Mouse (Mus musculus) lung, adult 2 months (tissue): ENCODE data around the gene Polr2h. TPM values are rescaled to one million over a fixed set of nuclear protein-coding genes. Genes with fewer than 3 reads are reported as not detected.

Source experiments
- DNase-seq: peaks from one replicate; pipeline ENCODE4 v3.0.0; 2022
- H3K4me1 ChIP-seq: fragments of 200-500 bp; 2 replicates; pipeline ENCODE4 v1.6.1; 2011; ENCODE audit warnings: low read length; ENCODE audit not compliant: control insufficient read depth, insufficient read depth
- H3K4me3 ChIP-seq: fragments of 200-500 bp; replicated peaks from 2 replicates; pipeline ENCODE3; 2011; ENCODE audit warnings: low read depth, mild to moderate bottlenecking, control low read depth, low read length; ENCODE audit errors: extremely low read depth
- CTCF ChIP-seq: fragments of 200-500 bp; IDR thresholded peaks from 2 replicates; pipeline ENCODE4 v1.5.1; 2011; ENCODE audit warnings: mild to moderate bottlenecking, low read length, control low read depth; ENCODE audit not compliant: insufficient read depth
- POLR2A ChIP-seq: fragments of 200-500 bp; IDR thresholded peaks from 2 replicates; pipeline ENCODE4 v1.6.1; 2011; ENCODE audit warnings: low read depth, mild to moderate bottlenecking, control low read depth, low read length, borderline replicate concordance; ENCODE audit errors: extremely low read depth
- WGBS: fragments of 180-500 bp; shearing (Covaris S2); methylation state at CpG from one replicate; pipeline ENCODE4 v1.1.7; 2018; 5-methylcytosine and 5-hydroxymethylcytosine counted together
- polyA plus RNA-seq: library from polyadenylated mRNA; depleted of rRNA; stranded (reverse); fragments of >200 nt; gene quantifications from 2 replicates; pipeline ENCODE4 v1.2.3, GENCODE M21; 2012

The Polr2h gene
- polyA plus RNA-seq, 1 experiment, result 12.0 TPM

GRCm38 (mm10) chr16:20710370-20710769 lies 7.1 kb upstream of the Polr2h start:
- 93% methylated on average over 11 of the region's 11 CpGs for WGBS
- H3K4me1 ChIP-seq, result no peaks in the 10 kb centered on the region
- H3K4me3 ChIP-seq, result no peak overlapping the region
- TF ChIP-seq CTCF (no peak), POLR2A (no peak)
- DNase-seq, result no peak

GRCm38 (mm10) chr16:20710810-20711209 lies 6.7 kb upstream of the Polr2h start:
- Histone ChIP-seq H3K4me1 (no peaks in the 10 kb centered on the region), H3K4me3 (no peak overlapping the region)
- DNase-seq, result no peak
- TF ChIP-seq CTCF (0 out of 2 replicates have a peak, but pooled peaks have one; percentile 12), POLR2A (no peak)
- WGBS, result 74% methylated on average over 4 of the region's 4 CpGs

GRCm38 (mm10) chr16:20712190-20712589 lies 5.3 kb upstream of the Polr2h start:
- TF ChIP-seq CTCF (no peak), POLR2A (no peak)
- no peak for DNase-seq
- no peaks in the 10 kb centered on the region for H3K4me1 ChIP-seq
- 83% methylated on average over 9 of the region's 9 CpGs for WGBS
- H3K4me3 ChIP-seq, result no peak overlapping the region

GRCm38 (mm10) chr16:20712889-20713288 lies 4.6 kb upstream of the Polr2h start:
- DNase-seq, result no peak
- WGBS, result 74% methylated on average over 7 of the region's 7 CpGs
- no peak for TF ChIP-seq POLR2A
- TF ChIP-seq CTCF, result no peak
- H3K4me3 ChIP-seq, result no peak overlapping the region
- H3K4me1 ChIP-seq, result no peaks in the 10 kb centered on the region

- Histone ChIP-seq H3K4me3 (no peak overlapping the region), H3K4me1 (no peaks in the 10 kb centered on the region)
- 67% methylated on average over 11 of the region's 11 CpGs for WGBS
- no peak for DNase-seq
- TF ChIP-seq CTCF (no peak), POLR2A (no peak)
Observed at GRCm38 (mm10) chr16:20714307-20715080, 3.0 kb upstream of the Polr2h start.

- 65% methylated on average over 2 of the region's 2 CpGs for WGBS
- Histone ChIP-seq H3K4me1 (no peaks in the 10 kb centered on the region), H3K4me3 (no peak overlapping the region)
- TF ChIP-seq POLR2A (no peak), CTCF (no peak)
- DNase-seq, result no peak
Observed at GRCm38 (mm10) chr16:20715161-20715560, 2.3 kb upstream of the Polr2h start.

GRCm38 (mm10) chr16:20715566-20715965 lies 1.9 kb upstream of the Polr2h start:
- 6% methylated on average over 12 of the region's 12 CpGs for WGBS
- H3K4me1 ChIP-seq, result no peaks in the 10 kb centered on the region
- no peak for DNase-seq
- no peak for TF ChIP-seq POLR2A
- no peak for TF ChIP-seq CTCF
- H3K4me3 ChIP-seq, result peak overlapping the region; percentile 64

GRCm38 (mm10) chr16:20715976-20716840 lies 1.3 kb upstream of the Polr2h start:
- WGBS, result under 1% methylated on average over 64 of the region's 68 CpGs
- no peak for TF ChIP-seq CTCF
- 0 out of 2 replicates have a peak, but pooled peaks have one; percentile 12 for TF ChIP-seq POLR2A
- Histone ChIP-seq H3K4me3 (peak overlapping the region; percentile 84), H3K4me1 (no peaks in the 10 kb centered on the region)
- DNase-seq, result peak; percentile 83

- WGBS, result 1% methylated on average over 8 of the region's 8 CpGs
- DNase-seq, result peak; percentile 42
- Histone ChIP-seq H3K4me3 (peak overlapping the region; percentile 84), H3K4me1 (no peaks in the 10 kb centered on the region)
- TF ChIP-seq CTCF (no peak), POLR2A (peak; percentile 30; the same call in 1 of the 2 replicates)
Observed at GRCm38 (mm10) chr16:20716841-20717180, 654 bp upstream of the Polr2h start.
